Mouse (Mus musculus) MEL (cell line): ENCODE measurements around the gene Vax1. TPM values are rescaled to one million over a fixed set of nuclear protein-coding genes. Genes with fewer than 3 reads are reported as not detected.

Experiments
- DNase-seq: peaks from one replicate; pipeline ENCODE4 v3.0.0; 2011; ENCODE audit warnings: low read depth, low spot score
- H3K27ac ChIP-seq: 2 replicates; pipeline ENCODE4 v1.5.1; 2012; ENCODE audit warnings: low read depth, mild to moderate bottlenecking, control low read depth, low read length, moderate library complexity; ENCODE audit not compliant: control insufficient read depth
- H3K27me3 ChIP-seq, 2 experiments: fragments of 150-350 bp in 1 of 2; sonication (generic) in 1 of 2; 2 replicates each; pipeline ENCODE4 v1.6.1; 2012; ENCODE audit warnings: low read length in 2 of 2, mild to moderate bottlenecking in 2 of 2, improper control_type of control experiment in 1 of 2, moderate library complexity in 1 of 2; ENCODE audit not compliant: insufficient read depth in 2 of 2, control insufficient read depth in 1 of 2
- H3K36me3 ChIP-seq, 2 experiments: 2 replicates each; pipeline ENCODE4 v1.6.1; 2012 to 2014; ENCODE audit warnings: low read length in 2 of 2, improper control_type of control experiment in 1 of 2, inconsistent platforms in 1 of 2, mild to moderate bottlenecking in 1 of 2; ENCODE audit not compliant: insufficient read depth in 2 of 2, control insufficient read depth in 1 of 2
- H3K4me1 ChIP-seq, 2 experiments: fragments of 150-350 bp in 1 of 2; sonication (generic) in 1 of 2; 2 replicates each; pipeline ENCODE4 v1.6.1; 2012; ENCODE audit warnings: low read length in 2 of 2, improper control_type of control experiment in 1 of 2, mild to moderate bottlenecking in 1 of 2; ENCODE audit not compliant: insufficient read depth in 2 of 2, control insufficient read depth in 1 of 2
- H3K4me3 ChIP-seq, 2 experiments: fragments of 150-350 bp in 1 of 2; sonication (generic) in 1 of 2; 2 replicates each; pipeline ENCODE4 v1.5.1; 2012; ENCODE audit warnings: low read depth in 2 of 2, low read length in 2 of 2, mild to moderate bottlenecking in 2 of 2, moderate library complexity in 2 of 2, control low read depth in 1 of 2, improper control_type of control experiment in 1 of 2; ENCODE audit not compliant: control insufficient read depth in 1 of 2, insufficient read depth in 1 of 2
- H3K79me2 ChIP-seq: 2 replicates; pipeline ENCODE4 v1.6.1; 2012; ENCODE audit warnings: mild to moderate bottlenecking, low read length, moderate library complexity; ENCODE audit not compliant: control insufficient read depth, poor library complexity, insufficient read depth
- H3K9ac ChIP-seq: 2 replicates; pipeline ENCODE4 v1.6.1; 2012; ENCODE audit warnings: low read depth, mild to moderate bottlenecking, control low read depth, low read length, moderate library complexity; ENCODE audit not compliant: control insufficient read depth, poor library complexity, severe bottlenecking
- H3K9me3 ChIP-seq: fragments of 150-350 bp; sonication (generic); replicated peaks from 2 replicates; pipeline ENCODE4 v1.6.1; 2012; ENCODE audit warnings: mild to moderate bottlenecking, low read length, improper control_type of control experiment, moderate library complexity; ENCODE audit not compliant: insufficient read depth
- CTCF ChIP-seq, 3 experiments: IDR thresholded peaks in 2 of 3; conservative IDR thresholded peaks in 1 of 3; 2 replicates each; pipeline ENCODE4 v1.5.1; 2011 to 2012; ENCODE audit warnings: low read length in 3 of 3, low read depth in 2 of 3, mild to moderate bottlenecking in 2 of 3, improper control_type of control experiment in 1 of 3, inconsistent platforms in 1 of 3, mixed read lengths in 1 of 3, moderate library complexity in 1 of 3; ENCODE audit not compliant: control insufficient read depth in 1 of 3, insufficient read depth in 1 of 3, poor library complexity in 1 of 3, severe bottlenecking in 1 of 3
- E2F4 ChIP-seq: IDR thresholded peaks from 2 replicates; pipeline ENCODE4 v1.6.1; 2011; ENCODE audit warnings: low read depth, low read length, improper control_type of control experiment, borderline replicate concordance
- EP300 ChIP-seq, 2 experiments: IDR thresholded peaks; 2 replicates each; pipeline ENCODE4 v1.6.1; 2011; ENCODE audit warnings: improper control_type of control experiment in 2 of 2, low read length in 2 of 2, low read depth in 1 of 2, mild to moderate bottlenecking in 1 of 2
- GABPA ChIP-seq: IDR thresholded peaks from 2 replicates; pipeline ENCODE4 v1.6.1; 2012; ENCODE audit warnings: low read depth, mild to moderate bottlenecking, inconsistent platforms, low read length, improper control_type of control experiment, moderate library complexity
- GATA1 ChIP-seq: IDR thresholded peaks from 2 replicates; pipeline ENCODE4 v1.6.1; 2011; ENCODE audit warnings: low read depth, low read length, improper control_type of control experiment
- HCFC1 ChIP-seq: IDR thresholded peaks from 2 replicates; pipeline ENCODE4 v1.6.1; 2012; ENCODE audit warnings: low read depth, mild to moderate bottlenecking, inconsistent platforms, low read length, improper control_type of control experiment, moderate library complexity
- JUND ChIP-seq: IDR thresholded peaks from 2 replicates; pipeline ENCODE4 v1.6.1; 2011; ENCODE audit warnings: low read depth, mild to moderate bottlenecking, improper control_type of control experiment, low read length
- KAT2A ChIP-seq: conservative IDR thresholded peaks from 2 replicates; pipeline ENCODE4 v1.6.1; 2012; ENCODE audit warnings: low read depth, low read length, improper control_type of control experiment, inconsistent platforms
- MAFK ChIP-seq: IDR thresholded peaks from 2 replicates; pipeline ENCODE4 v1.6.1; 2011; ENCODE audit warnings: low read depth, mild to moderate bottlenecking, low read length, improper control_type of control experiment, borderline replicate concordance
- MAX ChIP-seq: IDR thresholded peaks from 2 replicates; pipeline ENCODE4 v1.6.1; 2011; ENCODE audit warnings: low read length, improper control_type of control experiment
- MEF2A ChIP-seq: IDR thresholded peaks from 2 replicates; pipeline ENCODE4 v1.6.1; 2014; ENCODE audit warnings: low read depth, mild to moderate bottlenecking, inconsistent platforms, low read length, improper control_type of control experiment; ENCODE audit not compliant: poor library complexity, insufficient replicate concordance, severe bottlenecking; ENCODE audit errors: extremely low read depth
- NELFE ChIP-seq: IDR thresholded peaks from 2 replicates; pipeline ENCODE4 v1.6.1; 2011; ENCODE audit warnings: low read depth, low read length, improper control_type of control experiment
- NRF1 ChIP-seq: IDR thresholded peaks from 2 replicates; pipeline ENCODE4 v1.6.1; 2014; ENCODE audit warnings: low read depth, mild to moderate bottlenecking, inconsistent platforms, low read length, improper control_type of control experiment, moderate library complexity; ENCODE audit not compliant: poor library complexity, insufficient read depth, severe bottlenecking
- POLR2AphosphoS2 ChIP-seq: IDR thresholded peaks from 2 replicates; pipeline ENCODE4 v1.6.1; 2011; ENCODE audit warnings: low read length, improper control_type of control experiment
- SIN3A ChIP-seq: IDR thresholded peaks from 2 replicates; pipeline ENCODE4 v1.6.1; 2012; ENCODE audit warnings: low read length, improper control_type of control experiment, inconsistent platforms
- SMC3 ChIP-seq: IDR thresholded peaks from 2 replicates; pipeline ENCODE4 v1.6.1; 2011; ENCODE audit warnings: low read depth, low read length, improper control_type of control experiment
- TBP ChIP-seq: IDR thresholded peaks from 2 replicates; pipeline ENCODE4 v1.8.0; 2011; ENCODE audit warnings: low read depth, low read length, improper control_type of control experiment
- TCF12 ChIP-seq: IDR thresholded peaks from 2 replicates; pipeline ENCODE4 v1.6.1; 2014; ENCODE audit warnings: low read depth, mild to moderate bottlenecking, inconsistent platforms, low read length, improper control_type of control experiment, moderate library complexity
- UBTF ChIP-seq: IDR thresholded peaks from 2 replicates; pipeline ENCODE4 v1.6.1; 2012; ENCODE audit warnings: low read depth, mild to moderate bottlenecking, inconsistent platforms, low read length, improper control_type of control experiment, moderate library complexity, borderline replicate concordance; ENCODE audit not compliant: insufficient read depth
- USF1 ChIP-seq: IDR thresholded peaks from 2 replicates; pipeline ENCODE4 v1.6.1; 2014; ENCODE audit warnings: low read depth, mild to moderate bottlenecking, inconsistent platforms, low read length, improper control_type of control experiment, moderate library complexity
- USF2 ChIP-seq, 2 experiments: IDR thresholded peaks; 2 replicates each; pipeline ENCODE4 v1.6.1; 2011 to 2012; ENCODE audit warnings: improper control_type of control experiment in 2 of 2, low read length in 2 of 2, borderline replicate concordance in 1 of 2, inconsistent platforms in 1 of 2, low read depth in 1 of 2, mild to moderate bottlenecking in 1 of 2; ENCODE audit not compliant: insufficient read depth in 1 of 2
- ZC3H11A ChIP-seq: IDR thresholded peaks from 2 replicates; pipeline ENCODE4 v1.6.1; 2012; ENCODE audit warnings: low read depth, mild to moderate bottlenecking, inconsistent platforms, low read length, improper control_type of control experiment
- ZKSCAN1 ChIP-seq: IDR thresholded peaks from 2 replicates; pipeline ENCODE4 v1.6.1; 2012; ENCODE audit warnings: low read depth, mild to moderate bottlenecking, inconsistent platforms, low read length, improper control_type of control experiment, moderate library complexity
- ZMIZ1 ChIP-seq: IDR thresholded peaks from 2 replicates; pipeline ENCODE4 v1.6.1; 2012; ENCODE audit warnings: low read depth, mild to moderate bottlenecking, inconsistent platforms, low read length, improper control_type of control experiment, moderate library complexity
- polyA plus RNA-seq, 2 experiments: library from polyadenylated mRNA; stranded (reverse) in 1 of 2; unstranded in 1 of 2; fragments of >175 nt in 1 of 2; fragments of >200 nt in 1 of 2; gene quantifications; 2 replicates each; pipeline versions ENCODE4 v1.2.1 to v1.2.4; 2012; ENCODE audit warnings: low replicate concordance in 2 of 2, low read depth in 1 of 2; ENCODE audit not compliant: insufficient read length in 2 of 2, insufficient read depth in 1 of 2, missing spikeins in 1 of 2
- total RNA-seq: library from RNA; depleted of rRNA; stranded (reverse); fragments of 300-350 nt; gene quantifications from 2 replicates; pipeline ENCODE4 v1.2.3, GENCODE M21; 2012

Gene Vax1
- total and polyA plus RNA-seq, 3 experiments = not detected

DNA sequence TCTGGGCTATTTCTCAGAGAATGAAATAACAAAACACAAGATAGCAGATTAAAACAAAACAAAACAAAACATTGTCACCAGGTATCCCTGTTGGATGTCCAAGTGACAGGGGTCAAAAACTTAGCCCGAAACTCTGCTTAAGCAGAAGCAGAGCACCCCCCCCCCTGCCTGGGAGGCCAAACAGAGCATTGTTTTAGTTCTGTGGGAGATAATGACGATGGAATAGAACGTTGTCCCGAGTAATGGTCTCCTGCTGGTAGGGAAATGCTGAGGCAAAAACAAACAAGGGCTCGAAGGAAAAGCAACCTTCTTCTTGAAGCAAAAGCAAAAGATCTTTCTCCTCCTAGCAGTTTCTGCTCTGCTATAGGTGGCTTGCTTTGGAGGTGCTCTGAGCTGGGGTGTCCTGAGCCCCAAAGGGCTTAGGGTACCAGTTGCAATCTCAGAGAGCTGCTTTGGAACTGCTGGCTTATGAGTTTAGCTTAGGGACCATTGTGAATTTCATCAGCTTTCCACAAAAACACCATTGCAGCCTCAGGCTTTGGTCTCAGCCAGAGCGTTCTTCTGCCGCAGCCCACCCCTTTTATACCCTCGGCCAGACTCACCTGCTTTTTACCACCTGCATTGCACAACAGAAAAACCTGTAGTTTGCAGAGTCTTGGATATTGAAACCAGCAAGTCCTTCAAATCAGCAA is 20.7 kb upstream of the Vax1 start:
- peaks cover 1 to 2% of the 10 kb centered on the region in 2 experiments; a peak in 2 of 4 replicates for H3K27me3 ChIP-seq
- H3K79me2 ChIP-seq = no peaks in the 10 kb centered on the region
- no peaks in the 10 kb centered on the region for H3K9me3 ChIP-seq
- no peaks in the 10 kb centered on the region for H3K4me1 ChIP-seq
- H3K9ac ChIP-seq = no peak overlapping the region
- H3K36me3 ChIP-seq = no peaks in the 10 kb centered on the region
- no peak for DNase-seq
- TF ChIP-seq NELFE (no peak), USF2 (IDR thresholded peaks at IDR 0.05; ENCODE audit: borderline replicate concordance in 1 of 2, insufficient read depth in 1 of 2, low read depth in 1 of 2, low read length in 2 of 2) (no peak), NRF1 (no peak), POLR2AphosphoS2 (no peak), HCFC1 (no peak), EP300 (IDR thresholded peaks at IDR 0.05; ENCODE audit: low read depth in 1 of 2, low read length in 2 of 2) (no peak), GABPA (no peak), ZKSCAN1 (no peak), GATA1 (no peak), ZC3H11A (no peak), MAFK (no peak), JUND (no peak), E2F4 (no peak), USF1 (no peak), ZMIZ1 (no peak), MEF2A (no peak), SIN3A (no peak)
- H3K27ac ChIP-seq = no peak overlapping the region
- H3K4me3 ChIP-seq = no peak overlapping the region

DNA sequence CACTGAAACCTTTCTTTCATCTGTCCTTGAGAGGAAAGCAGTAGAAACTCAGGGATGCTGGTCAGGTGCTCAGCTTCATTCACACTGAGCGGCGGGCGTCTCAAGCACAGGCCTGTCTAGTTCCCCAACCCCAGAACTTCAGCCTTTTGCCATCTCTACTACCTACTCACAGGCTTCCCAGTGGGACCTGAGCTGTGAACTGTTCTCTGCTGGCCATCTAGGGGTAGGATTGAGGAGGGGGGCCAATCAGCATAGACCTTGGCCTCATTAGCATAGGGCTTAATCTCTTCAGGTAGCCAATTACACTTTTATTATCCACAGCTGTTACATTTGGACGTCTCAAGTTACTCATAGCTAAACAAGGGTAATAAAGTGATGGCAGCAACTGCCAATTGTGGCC is 19.1 kb upstream of the Vax1 start:
- Histone ChIP-seq H3K4me3 (no peak overlapping the region), H3K9me3 (no peaks in the 10 kb centered on the region), H3K79me2 (no peaks in the 10 kb centered on the region), H3K27ac (no peak overlapping the region), H3K27me3 (peaks cover 2 to 7% of the 10 kb centered on the region in 2 experiments; a peak in 3 of 4 replicates), H3K36me3 (no peaks in the 10 kb centered on the region), H3K4me1 (no peaks in the 10 kb centered on the region), H3K9ac (no peak overlapping the region)
- no peak for DNase-seq
- TF ChIP-seq NELFE (no peak), TCF12 (no peak), CTCF (IDR thresholded peaks at IDR 0.05 in 2 of 3, conservative IDR thresholded peaks at IDR 0.05 in 1 of 3; ENCODE audit: control insufficient read depth in 1 of 3, insufficient read depth in 1 of 3, low read depth in 2 of 3, low read length in 3 of 3, poor library complexity in 1 of 3, severe bottlenecking in 1 of 3) (no peak), KAT2A (no peak), EP300 (IDR thresholded peaks at IDR 0.05; ENCODE audit: low read depth in 1 of 2, low read length in 2 of 2) (no peak), MAX (no peak), JUND (no peak), SMC3 (no peak), TBP (no peak), GABPA (no peak), UBTF (no peak)
